Mouse (Mus musculus): ENCODE data around the gene Capza1. TPM values are rescaled to one million over a fixed set of nuclear protein-coding genes. Genes with fewer than 3 reads are reported as not detected.
"Not testable (repeated sequence)": the region's sequence is repeated elsewhere in the genome, so short reads cannot be mapped to it uniquely, and the experiment has no call there.

The Capza1 gene
- polyA plus RNA-seq, 1 experiment from 2014 or later: 176 TPM

GRCm38 (mm10) chr3:104815346-104815745 lies 49.0 kb downstream of the Capza1 start:
- Histone ChIP-seq H3K4me3 (no peak overlapping the region), H3K9ac (replicated peaks) (no peak overlapping the region), H3K27me3 (no peaks in the 10 kb centered on the region), H3K9me3 (no peaks in the 10 kb centered on the region), H3K36me3 (no peaks in the 10 kb centered on the region), H3K27ac (replicated peaks) (no peak overlapping the region), H3K4me2 (replicated peaks) (no peak overlapping the region), H3K4me1 (peaks cover 16% of the 10 kb centered on the region)
- 87% methylated on average over 2 of the region's 2 CpGs for WGBS
- ATAC-seq (replicated peaks): no peak

GRCm38 (mm10) chr3:104814746-104815145 lies 49.6 kb downstream of the Capza1 start:
- H3K9ac ChIP-seq (replicated peaks): no peak overlapping the region

GRCm38 (mm10) chr3:104813227-104813626 lies 51.1 kb downstream of the Capza1 start:
- ATAC-seq (replicated peaks); H3K4me2 ChIP-seq (replicated peaks); H3K4me3 ChIP-seq; H3K9ac ChIP-seq (replicated peaks); H3K27ac ChIP-seq (replicated peaks); H3K36me3 ChIP-seq; H3K9me3 ChIP-seq; H3K27me3 ChIP-seq; H3K4me1 ChIP-seq: not testable (repeated sequence)
- 94% methylated on average over 7 of the region's 7 CpGs for WGBS

More at GRCm38 (mm10) chr3:104814746-104815145, 49.6 kb downstream of the Capza1 start:
- ATAC-seq (replicated peaks): no peak
- H3K4me2 ChIP-seq (replicated peaks): no peak overlapping the region
- H3K4me3 ChIP-seq: no peak overlapping the region
- no peaks in the 10 kb centered on the region for H3K27me3 ChIP-seq
- no peak overlapping the region for H3K27ac ChIP-seq (replicated peaks)
- H3K9me3 ChIP-seq: no peaks in the 10 kb centered on the region
- H3K4me1 ChIP-seq: peaks cover 16% of the 10 kb centered on the region
- 100% methylated on average over 1 of the region's 1 CpGs for WGBS
- no peaks in the 10 kb centered on the region for H3K36me3 ChIP-seq

- Histone ChIP-seq H3K27me3 (no peaks in the 10 kb centered on the region), H3K36me3 (no peaks in the 10 kb centered on the region), H3K4me3 (no peak overlapping the region), H3K4me2 (replicated peaks) (no peak overlapping the region), H3K27ac (replicated peaks) (no peak overlapping the region), H3K4me1 (peaks cover 6% of the 10 kb centered on the region), H3K9me3 (no peaks in the 10 kb centered on the region), H3K9ac (replicated peaks) (no peak overlapping the region)
- no peak for ATAC-seq (replicated peaks)
- 83% methylated on average over 4 of the region's 4 CpGs for WGBS
Measured at GRCm38 (mm10) chr3:104812254-104812653, 52.1 kb downstream of the Capza1 start.

GRCm38 (mm10) chr3:104811752-104812151 lies 52.6 kb downstream of the Capza1 start:
- Histone ChIP-seq H3K4me1 (peaks cover 1% of the 10 kb centered on the region), H3K4me2 (replicated peaks) (no peak overlapping the region), H3K9me3 (no peaks in the 10 kb centered on the region), H3K27me3 (no peaks in the 10 kb centered on the region), H3K4me3 (no peak overlapping the region), H3K9ac (replicated peaks) (no peak overlapping the region), H3K36me3 (no peaks in the 10 kb centered on the region), H3K27ac (replicated peaks) (no peak overlapping the region)
- WGBS: 24% methylated on average over 3 of the region's 3 CpGs
- no peak for ATAC-seq (replicated peaks)

- WGBS: 86% methylated on average over 9 of the region's 9 CpGs
- no peak for ATAC-seq (replicated peaks)
- H3K4me3 ChIP-seq: no peak overlapping the region
- H3K4me2 ChIP-seq (replicated peaks): no peak overlapping the region
- no peaks in the 10 kb centered on the region for H3K4me1 ChIP-seq
- no peaks in the 10 kb centered on the region for H3K9me3 ChIP-seq
- H3K27ac ChIP-seq (replicated peaks): no peak overlapping the region
- no peaks in the 10 kb centered on the region for H3K27me3 ChIP-seq
- H3K36me3 ChIP-seq: peaks cover 1% of the 10 kb centered on the region; the same call in 1 of the 2 replicates
- no peak overlapping the region for H3K9ac ChIP-seq (replicated peaks)
Measured at GRCm38 (mm10) chr3:104805539-104805938, 58.8 kb downstream of the Capza1 start.

GRCm38 (mm10) chr3:104804312-104804711 lies 60.0 kb downstream of the Capza1 start:
- Histone ChIP-seq H3K4me1 (no peaks in the 10 kb centered on the region), H3K4me2 (replicated peaks) (no peak overlapping the region), H3K9me3 (no peaks in the 10 kb centered on the region), H3K36me3 (peaks cover 3% of the 10 kb centered on the region; the same call in 1 of the 2 replicates), H3K27me3 (no peaks in the 10 kb centered on the region), H3K27ac (replicated peaks) (no peak overlapping the region), H3K4me3 (no peak overlapping the region), H3K9ac (replicated peaks) (no peak overlapping the region)
- WGBS: 93% methylated on average over 10 of the region's 10 CpGs
- ATAC-seq (replicated peaks): no peak

GRCm38 (mm10) chr3:104801481-104801880 lies 62.8 kb downstream of the Capza1 start:
- Histone ChIP-seq H3K4me1 (no peaks in the 10 kb centered on the region), H3K4me2 (replicated peaks) (no peak overlapping the region), H3K36me3 (peaks cover 8% of the 10 kb centered on the region), H3K4me3 (no peak overlapping the region), H3K9ac (replicated peaks) (no peak overlapping the region), H3K9me3 (no peaks in the 10 kb centered on the region), H3K27ac (replicated peaks) (no peak overlapping the region), H3K27me3 (no peaks in the 10 kb centered on the region)
- ATAC-seq (replicated peaks): no peak
- 92% methylated on average over 6 of the region's 6 CpGs for WGBS

GRCm38 (mm10) chr3:104800681-104801080 lies 63.6 kb downstream of the Capza1 start:
- H3K9me3 ChIP-seq: no peaks in the 10 kb centered on the region
- ATAC-seq (replicated peaks): no peak
- 94% methylated on average over 11 of the region's 11 CpGs for WGBS
- no peak overlapping the region for H3K4me3 ChIP-seq
- H3K4me1 ChIP-seq: peaks cover 4% of the 10 kb centered on the region; the same call in 1 of the 2 replicates
- H3K9ac ChIP-seq (replicated peaks): no peak overlapping the region
- H3K4me2 ChIP-seq (replicated peaks): no peak overlapping the region
- peaks cover 8% of the 10 kb centered on the region for H3K36me3 ChIP-seq
- no peaks in the 10 kb centered on the region for H3K27me3 ChIP-seq
- no peak overlapping the region for H3K27ac ChIP-seq (replicated peaks)

GRCm38 (mm10) chr3:104796430-104797082 lies 67.7 kb downstream of the Capza1 start:
- no peak for ATAC-seq (replicated peaks)
- Histone ChIP-seq H3K4me1 (peaks cover 15% of the 10 kb centered on the region; the same call in 1 of the 2 replicates), H3K27ac (replicated peaks) (no peak overlapping the region), H3K4me2 (replicated peaks) (no peak overlapping the region), H3K36me3 (peaks cover 8% of the 10 kb centered on the region), H3K4me3 (no peak overlapping the region), H3K9ac (replicated peaks) (no peak overlapping the region), H3K9me3 (no peaks in the 10 kb centered on the region), H3K27me3 (no peaks in the 10 kb centered on the region)
- 85% methylated on average over 15 of the region's 15 CpGs for WGBS

- H3K9ac ChIP-seq (replicated peaks): no peak overlapping the region
- no peaks in the 10 kb centered on the region for H3K27me3 ChIP-seq
- H3K9me3 ChIP-seq: no peaks in the 10 kb centered on the region
- no peak overlapping the region for H3K27ac ChIP-seq (replicated peaks)
- no peak for ATAC-seq (replicated peaks)
- peaks cover 19% of the 10 kb centered on the region; the same call in 1 of the 2 replicates for H3K4me1 ChIP-seq
- H3K4me3 ChIP-seq: no peak overlapping the region
- 68% methylated on average over 15 of the region's 15 CpGs for WGBS
- no peak overlapping the region for H3K4me2 ChIP-seq (replicated peaks)
- peaks cover 8% of the 10 kb centered on the region for H3K36me3 ChIP-seq
Measured at GRCm38 (mm10) chr3:104795661-104796340, 68.5 kb downstream of the Capza1 start.

GRCm38 (mm10) chr3:104794953-104795470 lies 69.3 kb downstream of the Capza1 start:
- H3K27ac ChIP-seq (replicated peaks): peak overlapping the region; percentile 12; the same call in 1 of the 2 replicates
- H3K9me3 ChIP-seq: no peaks in the 10 kb centered on the region
- H3K4me3 ChIP-seq: no peak overlapping the region
- no peak overlapping the region for H3K4me2 ChIP-seq (replicated peaks)
- H3K36me3 ChIP-seq: peaks cover 5% of the 10 kb centered on the region; the same call in 1 of the 2 replicates
- 74% methylated on average over 12 of the region's 12 CpGs for WGBS
- no peak for ATAC-seq (replicated peaks)
- H3K9ac ChIP-seq (replicated peaks): no peak overlapping the region
- no peaks in the 10 kb centered on the region for H3K27me3 ChIP-seq
- H3K4me1 ChIP-seq: peaks cover 26% of the 10 kb centered on the region
